Mouse (Mus musculus): ENCODE measurements around the gene Olfr214. TPM values are rescaled to one million over a fixed set of nuclear protein-coding genes. Genes with fewer than 3 reads are reported as not detected.
"Not testable (repeated sequence)": the region's sequence is repeated elsewhere in the genome, so short reads cannot be mapped to it uniquely, and the experiment has no call there.

Olfr214 gene
- polyA plus RNA-seq, 1 experiment from 2014 or later: not detected

GRCm38 (mm10) chr6:116554952-116555351, 917 bp downstream of the Olfr214 start:
- Histone ChIP-seq H3K9me3 (ENCODE audit: control insufficient read depth, low read length) (no peaks in the 10 kb centered on the region), H3K27me3 (ENCODE audit: control insufficient read depth, insufficient read depth, low read length) (no peaks in the 10 kb centered on the region), H3K4me3 (ENCODE audit: low read depth, low read length) (no peak overlapping the region), H3K4me2 (replicated peaks; ENCODE audit: low read depth) (no peak overlapping the region), H3K9ac (ENCODE audit: low read length) (no peak overlapping the region), H3K4me1 (replicated peaks; ENCODE audit: control insufficient read depth, insufficient read depth) (no peaks in the 10 kb centered on the region), H3K27ac (replicated peaks) (no peak overlapping the region), H3K36me3 (ENCODE audit: control insufficient read depth, insufficient read depth, low read length) (no peaks in the 10 kb centered on the region)
- no peak for TF ChIP-seq CTCF (IDR thresholded peaks at IDR 0.05; ENCODE audit: low read depth)
- no peak for TF ChIP-seq EP300 (optimal IDR thresholded peaks at IDR 0.05)
- WGBS: 60% methylated on average over 3 of the region's 3 CpGs
- ATAC-seq (ENCODE audit: low FRiP score, low TSS enrichment): no peak
- DNase-seq (ENCODE audit: low spot score): no peak

DNA sequence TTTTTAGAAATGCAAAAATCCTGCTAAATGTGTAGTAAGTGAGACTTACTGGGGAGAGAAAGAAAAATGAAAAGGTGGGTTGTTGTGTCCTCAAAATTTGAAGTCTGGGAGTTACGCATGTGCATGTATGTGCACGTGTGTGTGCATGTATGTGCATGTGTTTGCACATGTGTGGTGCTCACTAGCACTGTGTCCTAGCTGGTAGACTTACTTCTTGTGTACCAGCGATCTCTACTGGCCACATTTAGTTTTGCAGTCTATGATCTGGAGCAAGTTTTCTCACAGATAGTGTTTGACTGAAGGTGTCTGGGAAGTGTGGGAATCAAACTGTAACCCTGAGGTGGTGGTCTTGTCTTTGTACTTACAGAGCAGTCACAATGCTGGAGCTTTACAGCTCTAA, 15.8 kb downstream of the Olfr214 start:
- WGBS: 30% methylated on average over 3 of the region's 3 CpGs
- no peaks in the 10 kb centered on the region for H3K9me3 ChIP-seq (ENCODE audit: control insufficient read depth, low read length)
- DNase-seq (ENCODE audit: low spot score): peak; percentile 21
- H3K4me1 ChIP-seq (replicated peaks; ENCODE audit: control insufficient read depth, insufficient read depth): no peaks in the 10 kb centered on the region
- no peak overlapping the region for H3K9ac ChIP-seq (ENCODE audit: low read length)
- no peak for ATAC-seq (ENCODE audit: low FRiP score, low TSS enrichment)
- H3K36me3 ChIP-seq (ENCODE audit: control insufficient read depth, insufficient read depth, low read length): no peaks in the 10 kb centered on the region
- no peak overlapping the region for H3K27ac ChIP-seq (replicated peaks)
- no peak overlapping the region for H3K4me2 ChIP-seq (replicated peaks; ENCODE audit: low read depth)
- no peak for TF ChIP-seq EP300 (optimal IDR thresholded peaks at IDR 0.05)
- TF ChIP-seq CTCF (IDR thresholded peaks at IDR 0.05; ENCODE audit: low read depth): peak; percentile 81
- no peaks in the 10 kb centered on the region for H3K27me3 ChIP-seq (ENCODE audit: control insufficient read depth, insufficient read depth, low read length)
- H3K4me3 ChIP-seq (ENCODE audit: low read depth, low read length): no peak overlapping the region

GRCm38 (mm10) chr6:116584095-116584494, 30.1 kb downstream of the Olfr214 start, which contains the start of gene Olfr215:
Olfr215 (minus strand) TSS chr6:116584195.
- H3K27me3 ChIP-seq (ENCODE audit: control insufficient read depth, insufficient read depth, low read length): no peaks in the 10 kb centered on the region
- H3K27ac ChIP-seq (replicated peaks): no peak within 1 kb of the TSS
- no peak within 1 kb of the TSS for H3K4me3 ChIP-seq (ENCODE audit: low read depth, low read length)
- ATAC-seq (ENCODE audit: low FRiP score, low TSS enrichment) (no peak), DNase-seq (ENCODE audit: low spot score) (no peak)
- H3K4me1 ChIP-seq (replicated peaks; ENCODE audit: control insufficient read depth, insufficient read depth): no peaks in the 10 kb centered on the region
- 63% methylated on average over 4 of the region's 4 CpGs for WGBS
- H3K36me3 ChIP-seq (ENCODE audit: control insufficient read depth, insufficient read depth, low read length): no peaks in the 10 kb centered on the region
- H3K9me3 ChIP-seq (ENCODE audit: control insufficient read depth, low read length): no peaks in the 10 kb centered on the region
- no peak within 1 kb of the TSS for H3K4me2 ChIP-seq (replicated peaks; ENCODE audit: low read depth)
- H3K9ac ChIP-seq (ENCODE audit: low read length): no peak within 1 kb of the TSS
- TF ChIP-seq CTCF (IDR thresholded peaks at IDR 0.05; ENCODE audit: low read depth) (no peak), EP300 (optimal IDR thresholded peaks at IDR 0.05) (no peak)

GRCm38 (mm10) chr6:116600969-116601368, 46.9 kb downstream of the Olfr214 start:
- H3K4me2 ChIP-seq (replicated peaks; ENCODE audit: low read depth); H3K36me3 ChIP-seq (ENCODE audit: control insufficient read depth, insufficient read depth, low read length); H3K27me3 ChIP-seq (ENCODE audit: control insufficient read depth, insufficient read depth, low read length); H3K4me3 ChIP-seq (ENCODE audit: low read depth, low read length); H3K9me3 ChIP-seq (ENCODE audit: control insufficient read depth, low read length); H3K9ac ChIP-seq (ENCODE audit: low read length); H3K27ac ChIP-seq (replicated peaks); DNase-seq (ENCODE audit: low spot score); H3K4me1 ChIP-seq (replicated peaks; ENCODE audit: control insufficient read depth, insufficient read depth); ATAC-seq (ENCODE audit: low FRiP score, low TSS enrichment): not testable (repeated sequence)

DNA sequence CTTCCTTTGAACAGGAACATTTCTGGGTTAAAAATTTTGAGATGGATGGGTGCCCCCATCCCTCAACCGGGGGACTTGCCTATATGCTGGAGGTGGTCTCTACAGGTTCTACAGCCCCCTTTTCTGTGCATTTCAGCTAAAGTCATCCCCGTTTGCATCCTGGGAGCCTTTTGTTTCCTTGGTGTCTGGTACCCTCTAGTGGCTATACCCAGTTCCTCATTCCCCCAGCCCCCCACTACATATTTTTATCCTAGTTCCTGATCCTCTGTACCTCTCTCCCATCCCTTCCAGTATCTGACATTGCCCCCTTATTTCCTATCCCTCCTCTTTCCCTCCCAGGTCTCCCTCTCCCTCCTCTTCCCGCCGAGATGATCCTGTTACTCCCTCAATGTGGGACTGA, 53.2 kb downstream of the Olfr214 start:
- no peak for ATAC-seq (ENCODE audit: low FRiP score, low TSS enrichment)
- H3K9me3 ChIP-seq (ENCODE audit: control insufficient read depth, low read length): no peaks in the 10 kb centered on the region
- H3K4me2 ChIP-seq (replicated peaks; ENCODE audit: low read depth): no peak overlapping the region
- H3K9ac ChIP-seq (ENCODE audit: low read length): no peak overlapping the region
- H3K4me3 ChIP-seq (ENCODE audit: low read depth, low read length): no peak overlapping the region
- TF ChIP-seq CTCF (IDR thresholded peaks at IDR 0.05; ENCODE audit: low read depth) (peak; percentile 41; the same call in 1 of the 2 replicates), EP300 (optimal IDR thresholded peaks at IDR 0.05) (no peak)
- no peaks in the 10 kb centered on the region for H3K4me1 ChIP-seq (replicated peaks; ENCODE audit: control insufficient read depth, insufficient read depth)
- WGBS: 35% methylated on average over 4 of the region's 4 CpGs
- no peaks in the 10 kb centered on the region for H3K27me3 ChIP-seq (ENCODE audit: control insufficient read depth, insufficient read depth, low read length)
- H3K27ac ChIP-seq (replicated peaks): no peak overlapping the region
- DNase-seq (ENCODE audit: low spot score): no peak
- H3K36me3 ChIP-seq (ENCODE audit: control insufficient read depth, insufficient read depth, low read length): no peaks in the 10 kb centered on the region

Other genes with a start within 250 kb of the Olfr214 start
- gene March8, start 216.2 kb upstream of the Olfr214 start, polyA plus RNA-seq (2015; fragmentation: Nextera tagmentation; extraction: Ambion mirVana): 24.0 and 26.4 TPM in 2 replicates
- 0.45 and 1.3 TPM in 2 replicates for gene Alox5, start 93.1 kb upstream of the Olfr214 start, polyA plus RNA-seq (2015; fragmentation: Nextera tagmentation; extraction: Ambion mirVana)
- gene Olfr211, start 65.1 kb upstream of the Olfr214 start, polyA plus RNA-seq (2015; fragmentation: Nextera tagmentation; extraction: Ambion mirVana): not detected in 2 replicates
- gene Olfr212, start 47.7 kb upstream of the Olfr214 start, polyA plus RNA-seq (2015; fragmentation: Nextera tagmentation; extraction: Ambion mirVana): not detected in 2 replicates
- not detected in 2 replicates for gene Olfr213, start 15.8 kb upstream of the Olfr214 start, polyA plus RNA-seq (2015; fragmentation: Nextera tagmentation; extraction: Ambion mirVana)
- gene Gm5580, start 3.1 kb upstream of the Olfr214 start, polyA plus RNA-seq (2015; fragmentation: Nextera tagmentation; extraction: Ambion mirVana): 0.36 TPM in 2 replicates
- not detected in 2 replicates for gene Olfr215, start 30.0 kb downstream of the Olfr214 start, polyA plus RNA-seq (2015; fragmentation: Nextera tagmentation; extraction: Ambion mirVana)
- gene Zfp422, start 74.8 kb downstream of the Olfr214 start, polyA plus RNA-seq (2015; fragmentation: Nextera tagmentation; extraction: Ambion mirVana): 52.4 and 54.4 TPM in 2 replicates
- gene Depp1, start 96.4 kb downstream of the Olfr214 start, polyA plus RNA-seq (2015; fragmentation: Nextera tagmentation; extraction: Ambion mirVana): 31.6 and 37.0 TPM in 2 replicates
- 4.1 and 5.6 TPM in 2 replicates for gene Rassf4, start 119.7 kb downstream of the Olfr214 start, polyA plus RNA-seq (2015; fragmentation: Nextera tagmentation; extraction: Ambion mirVana)
- gene Tmem72, start 162.7 kb downstream of the Olfr214 start, polyA plus RNA-seq (2015; fragmentation: Nextera tagmentation; extraction: Ambion mirVana): 0.05 and 0.08 TPM in 2 replicates